Mouse (Mus musculus) gastrocnemius, postnatal 4 days (tissue): ENCODE results near the gene Gng7. TPM values are rescaled to one million over a fixed set of nuclear protein-coding genes. Genes with fewer than 3 reads are reported as not detected.

Source experiments
- DNase-seq, 2 experiments: peaks; one replicate each; pipeline ENCODE4 v3.0.0; 2021 to 2022; ENCODE audit warnings: low spot score in 2 of 2, mixed read lengths in 2 of 2
- total RNA-seq, 2 experiments: library from RNA; stranded (reverse); gene quantifications; 2 replicates each; pipeline ENCODE4 v1.2.3; 2021

The Gng7 gene
- total RNA-seq, 2 experiments from 2014 or later = 1.9 to 2.0 TPM

- DNase-seq = no peak
These were observed 44.6 kb downstream of the Gng7 start for GRCm38 (mm10) chr10:80970159-80970558.

DNA sequence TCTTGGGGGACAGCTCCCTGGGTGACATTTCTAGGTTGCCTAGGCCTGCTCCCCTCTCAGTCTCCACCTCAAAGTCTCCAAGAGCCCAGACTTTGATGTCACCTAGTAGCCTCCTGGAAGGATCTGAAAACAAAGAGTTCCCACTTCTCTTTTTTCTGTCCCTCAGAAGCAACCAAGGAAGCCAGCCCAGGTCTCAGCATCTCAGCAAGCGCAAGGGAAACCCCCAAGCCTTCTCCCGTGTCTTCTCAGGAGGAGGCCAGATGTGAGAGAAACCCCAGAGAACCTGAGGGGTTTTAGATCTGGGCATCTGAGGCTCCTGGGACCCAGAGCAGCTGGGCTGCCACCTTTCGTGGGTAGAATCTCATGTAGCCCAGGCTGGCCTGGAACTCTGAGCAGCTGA lies 45.4 kb downstream of the Gng7 start:
- DNase-seq = no peak

DNA sequence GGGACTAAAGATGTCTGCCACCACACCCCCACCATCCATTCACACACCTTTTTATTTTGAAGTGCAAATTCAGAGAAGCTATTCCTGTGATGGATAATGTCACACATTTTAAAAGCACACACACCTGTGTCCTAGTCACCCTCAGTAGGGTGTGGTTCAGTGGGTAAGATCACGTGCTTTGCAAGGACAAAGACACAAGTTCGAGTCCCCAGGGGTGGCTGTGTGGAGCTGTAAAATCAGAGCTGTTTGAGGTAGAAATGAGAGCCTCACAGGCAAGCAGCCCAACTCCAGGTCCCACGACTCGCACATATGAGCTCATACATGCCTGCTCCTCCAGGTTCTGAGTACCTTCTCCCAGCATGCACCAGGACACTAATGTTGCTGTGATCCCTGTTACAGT lies 46.6 kb downstream of the Gng7 start:
- DNase-seq = no peak

GRCm38 (mm10) chr10:80967101-80967656 lies 47.6 kb downstream of the Gng7 start:
- DNase-seq = no peak

GRCm38 (mm10) chr10:80966296-80966695 lies 48.4 kb downstream of the Gng7 start:
- DNase-seq = no peak

GRCm38 (mm10) chr10:80963031-80963975 lies 51.4 kb downstream of the Gng7 start:
- no peak for DNase-seq

- DNase-seq = no peak
These were observed 52.2 kb downstream of the Gng7 start for GRCm38 (mm10) chr10:80962585-80962984.

- no peak for DNase-seq
These were observed 52.7 kb downstream of the Gng7 start for GRCm38 (mm10) chr10:80962051-80962472.

DNA sequence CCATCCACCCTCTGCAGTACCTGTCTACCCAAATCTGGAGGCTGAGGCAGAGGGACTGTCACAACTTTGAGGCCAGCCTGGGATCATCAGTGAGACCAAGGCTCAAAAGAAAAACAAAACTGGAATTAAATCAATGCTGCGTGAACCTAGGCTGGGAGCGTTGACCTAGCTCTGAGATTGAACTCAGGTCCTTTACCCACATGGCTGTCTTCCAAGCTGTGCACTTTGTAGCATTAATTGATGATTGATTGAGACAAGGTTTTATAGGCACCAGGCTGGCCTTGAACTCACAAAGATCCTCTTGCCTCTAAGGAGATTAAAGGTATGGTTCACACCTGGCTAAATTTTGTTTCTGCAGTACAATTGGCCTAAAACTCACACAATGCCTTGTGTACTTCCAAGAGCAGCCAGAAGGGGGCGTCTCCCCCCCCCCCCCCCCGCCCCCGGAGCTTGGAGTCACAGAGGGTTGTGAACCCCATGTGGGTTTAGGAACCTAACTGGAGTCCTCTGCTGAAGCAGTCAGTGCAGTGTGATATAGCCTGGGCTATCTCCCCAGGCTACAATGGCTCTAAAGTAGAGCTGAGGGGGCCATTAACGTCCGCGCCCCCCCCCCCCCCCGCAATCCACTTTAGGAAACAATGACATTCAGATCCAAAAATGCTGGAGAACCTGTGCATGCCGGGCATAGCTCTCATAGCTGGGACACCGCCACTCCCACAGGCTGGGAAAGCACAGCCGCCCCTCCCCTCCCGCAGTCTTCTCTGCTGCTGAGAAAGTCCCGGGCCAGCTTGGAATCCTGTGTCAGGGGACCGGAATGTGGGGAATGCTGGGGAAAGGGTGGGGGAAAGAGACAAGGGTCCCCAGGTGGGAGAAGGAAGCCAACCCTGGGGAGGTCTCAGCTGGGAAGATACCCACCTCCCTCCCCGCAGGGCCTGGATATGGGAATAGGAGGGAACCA lies 53.9 kb downstream of the Gng7 start:
- peak in 1 of 2 experiments; percentile 75 for DNase-seq

DNA sequence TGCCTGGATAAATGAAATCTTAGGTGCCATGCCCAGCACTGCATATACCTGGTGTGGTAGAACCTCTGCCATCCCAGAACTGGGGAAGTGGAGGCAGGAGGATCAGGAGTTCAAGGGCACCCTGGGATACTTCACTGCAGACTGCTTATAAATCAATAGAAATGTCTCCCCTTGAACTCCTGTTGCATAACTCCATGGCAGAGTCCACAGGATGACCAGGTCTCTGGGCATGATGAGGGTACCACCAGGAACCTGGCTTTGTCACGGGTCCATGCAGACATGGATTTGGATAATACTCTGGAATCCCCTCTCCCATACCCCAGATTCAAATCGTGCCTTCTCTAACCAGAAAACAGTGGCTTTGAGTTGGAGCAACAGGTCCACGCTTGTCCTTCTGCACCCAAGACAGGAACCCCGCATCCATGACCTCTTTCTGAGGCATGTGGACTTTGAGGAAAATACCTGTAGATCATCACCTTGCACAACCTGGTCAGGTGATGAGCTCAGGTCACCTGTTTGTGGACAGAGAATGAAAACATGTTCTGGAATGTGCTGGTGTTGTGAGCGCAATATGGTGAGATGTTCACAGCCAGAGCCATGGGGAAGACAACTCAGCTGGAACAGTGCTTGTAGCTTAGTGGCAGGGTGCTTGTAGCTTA lies 55.6 kb downstream of the Gng7 start:
- DNase-seq = no peak

DNA sequence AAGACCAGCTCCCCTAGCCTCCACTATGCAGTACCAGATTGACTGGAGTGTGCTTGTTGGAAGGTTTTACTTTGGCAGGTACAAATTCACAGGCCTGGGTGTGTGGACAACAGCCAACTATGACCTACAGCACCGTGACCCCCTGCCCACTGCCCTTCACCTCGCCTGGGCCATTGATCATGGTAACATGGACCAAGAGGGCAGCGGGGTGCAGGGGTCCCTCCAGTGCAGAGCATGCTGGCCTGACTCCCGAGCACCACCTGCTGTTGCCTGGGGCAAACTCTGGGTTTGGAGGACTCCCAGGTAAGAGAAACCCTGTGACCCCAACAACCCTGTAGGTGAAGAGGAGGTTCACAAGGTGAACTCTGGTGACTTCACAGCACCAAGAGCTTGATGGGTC lies 57.0 kb downstream of the Gng7 start:
- DNase-seq = no peak

DNA sequence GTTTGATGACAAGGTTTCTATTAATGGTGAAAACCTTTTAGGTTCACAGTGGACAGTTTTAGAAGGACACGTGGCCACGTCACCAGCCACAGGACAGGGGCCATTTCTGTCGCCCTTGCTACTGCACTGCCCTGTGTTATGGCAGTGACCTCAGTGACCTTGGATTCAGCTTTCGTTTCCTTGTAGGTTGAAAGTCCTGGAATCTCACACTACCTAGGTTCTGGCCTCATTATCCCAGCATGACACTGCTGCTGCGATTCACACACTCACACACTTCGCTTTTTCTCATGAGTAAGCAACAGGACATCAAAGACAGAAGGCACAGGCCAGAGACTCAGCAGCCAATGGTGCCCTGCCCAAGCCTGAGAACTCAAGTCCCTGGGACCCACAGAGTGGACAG lies 57.8 kb downstream of the Gng7 start:
- no peak for DNase-seq

- no peak for DNase-seq
These were observed 58.4 kb downstream of the Gng7 start for GRCm38 (mm10) chr10:80956385-80956784.

GRCm38 (mm10) chr10:80955536-80955935 lies 59.2 kb downstream of the Gng7 start:
- no peak for DNase-seq

DNA sequence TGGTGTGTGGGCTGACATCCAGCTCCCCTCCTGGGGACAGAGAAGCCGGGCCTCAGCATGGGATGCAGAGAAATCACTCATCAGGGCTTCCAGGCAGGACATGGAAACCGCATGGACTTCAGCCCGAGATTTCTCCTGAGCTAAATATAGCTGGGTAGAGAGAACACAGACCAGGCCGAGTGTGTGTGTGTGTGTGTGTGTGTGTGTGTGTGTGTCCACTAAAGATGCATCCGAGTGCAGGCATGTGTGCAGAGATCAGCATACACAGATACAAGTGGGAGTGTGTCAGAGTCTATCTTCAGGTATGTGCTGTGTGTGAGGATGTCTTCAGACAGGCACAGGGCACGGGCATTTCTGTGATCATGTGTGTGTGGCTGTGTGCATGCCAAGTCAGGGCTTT lies 59.9 kb downstream of the Gng7 start:
- DNase-seq = no peak

DNA sequence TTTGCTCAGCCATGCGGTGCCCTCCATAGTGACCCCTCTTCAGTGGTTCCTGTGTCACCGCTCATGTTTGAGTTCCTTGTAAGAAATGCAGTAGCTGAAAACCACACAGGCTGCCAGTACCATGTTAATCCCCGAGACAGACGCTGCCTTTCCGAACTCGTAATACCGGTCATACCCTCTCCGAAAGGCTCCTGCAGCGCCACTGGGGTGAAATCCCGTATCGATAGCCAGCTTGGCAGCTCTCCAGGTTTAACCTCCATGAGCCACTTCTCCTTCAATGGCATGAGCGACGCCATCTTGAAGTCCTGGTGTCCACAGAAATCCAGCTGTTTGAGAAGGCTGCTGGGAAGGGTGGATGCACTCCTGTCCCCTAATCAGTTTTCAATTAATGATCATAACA lies 60.3 kb downstream of the Gng7 start:
- no peak for DNase-seq

DNA sequence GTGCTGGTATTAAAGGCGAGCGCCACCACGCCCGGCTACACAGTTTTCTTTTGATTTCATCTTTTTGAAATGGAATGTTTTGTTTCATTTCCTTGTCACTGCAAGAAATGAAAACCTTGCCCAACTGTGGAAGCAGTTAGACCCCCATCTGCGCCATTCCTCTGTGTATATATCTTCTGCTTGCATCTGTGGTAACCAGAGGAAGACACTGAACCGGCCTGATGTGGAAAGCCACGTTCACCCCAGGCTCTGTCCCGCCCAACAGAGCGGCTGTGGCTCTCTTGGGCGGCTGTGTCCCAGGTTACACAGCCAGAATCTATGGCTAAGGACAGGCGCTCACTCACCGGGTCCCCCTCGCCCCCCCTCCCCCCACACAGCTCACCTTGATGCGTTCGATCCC lies 62.3 kb downstream of the Gng7 start:
- DNase-seq = no peak

DNA sequence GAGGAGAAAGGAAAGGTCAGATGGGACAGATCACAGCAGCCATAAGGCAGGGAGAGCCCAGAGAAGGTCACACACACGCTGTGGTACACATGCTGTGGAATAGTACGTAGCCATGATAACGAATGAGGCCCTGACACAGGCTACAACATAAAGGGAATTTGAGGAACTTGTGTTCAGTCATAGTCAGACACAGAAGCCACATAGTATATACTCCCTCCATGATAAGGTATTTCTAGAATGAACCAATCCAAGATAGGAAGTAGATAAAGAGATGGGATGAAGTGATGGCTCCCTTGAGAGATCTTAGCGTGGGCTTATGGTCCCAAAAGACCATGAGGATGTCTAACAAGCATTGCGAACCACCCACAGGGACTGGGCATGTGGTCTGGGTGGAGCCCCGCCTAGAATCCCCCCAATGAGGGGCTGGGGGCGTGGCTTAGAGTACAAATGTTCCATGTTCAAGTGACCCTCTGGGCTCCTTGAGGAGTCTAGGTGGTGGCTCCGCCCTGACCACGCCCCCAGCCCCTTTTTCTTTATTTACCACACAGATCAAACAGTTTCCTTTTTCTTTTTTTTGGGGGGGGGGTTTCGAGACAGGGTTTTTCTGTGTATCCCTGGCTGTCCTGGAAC lies 62.9 kb downstream of the Gng7 start:
- DNase-seq = no peak

GRCm38 (mm10) chr10:80950314-80950713 lies 64.4 kb downstream of the Gng7 start:
- DNase-seq = no peak

GRCm38 (mm10) chr10:80949081-80949480 lies 65.7 kb downstream of the Gng7 start:
- no peak for DNase-seq

DNA sequence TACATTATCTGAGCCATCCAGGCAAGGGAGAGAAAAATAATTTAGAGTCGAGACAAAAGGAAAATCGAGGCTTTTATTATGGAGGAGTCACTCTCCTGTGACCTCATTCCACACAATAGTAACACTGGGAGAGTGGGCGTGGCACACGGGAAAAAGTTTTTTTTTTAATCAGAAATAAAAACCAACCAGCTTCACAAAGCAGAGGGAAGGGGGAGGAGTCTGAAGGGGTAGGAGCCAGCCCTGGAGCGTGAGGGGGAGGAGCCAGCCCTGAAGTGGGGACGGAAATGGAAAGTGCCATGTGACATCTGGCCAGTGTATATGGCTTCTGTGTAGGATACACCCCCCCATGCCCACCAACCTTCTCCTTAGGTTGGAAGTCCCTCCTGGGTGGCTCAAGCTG lies 66.2 kb downstream of the Gng7 start:
- DNase-seq = no peak
